Mouse (Mus musculus) heart, adult 2 months (tissue): ENCODE measurements around the gene Ap5b1. TPM values are rescaled to one million over a fixed set of nuclear protein-coding genes. Genes with fewer than 3 reads are reported as not detected.

Experiments used
- DNase-seq, 2 experiments: peaks; one replicate each; pipeline ENCODE4 v3.0.0; 2021
- H3K27ac ChIP-seq: fragments of 200-600 bp; 2 replicates; pipeline ENCODE4 v1.8.1; 2022
- H3K27me3 ChIP-seq: fragments of 200-500 bp; 2 replicates; pipeline ENCODE4 v1.6.1; 2012; ENCODE audit warnings: mild to moderate bottlenecking, low read length, inconsistent platforms, mixed read lengths; ENCODE audit not compliant: control insufficient read depth, insufficient read depth
- H3K36me3 ChIP-seq: fragments of 200-500 bp; 2 replicates; pipeline ENCODE4 v1.6.1; 2012; ENCODE audit warnings: low read length, inconsistent platforms; ENCODE audit not compliant: control insufficient read depth, insufficient read depth
- H3K4me1 ChIP-seq: fragments of 200-500 bp; 2 replicates; pipeline ENCODE4 v1.6.1; 2011; ENCODE audit warnings: low read length; ENCODE audit not compliant: control insufficient read depth, insufficient read depth
- H3K4me3 ChIP-seq: fragments of 200-600 bp; 2 replicates; pipeline ENCODE4 v1.8.1; 2022
- H3K79me2 ChIP-seq: fragments of 200-500 bp; replicated peaks from 2 replicates; pipeline ENCODE4 v1.6.1; 2012; ENCODE audit warnings: mild to moderate bottlenecking, inconsistent platforms, low read length, moderate library complexity, mixed read lengths; ENCODE audit not compliant: control insufficient read depth, insufficient read depth
- H3K9ac ChIP-seq: fragments of 200-500 bp; 2 replicates; pipeline ENCODE4 v1.6.1; 2012; ENCODE audit warnings: low read depth, mild to moderate bottlenecking, control low read depth, inconsistent platforms, low read length, mixed read lengths
- CTCF ChIP-seq: fragments of 200-600 bp; IDR thresholded peaks from 2 replicates; pipeline ENCODE4 v1.8.1; 2022; ENCODE audit warnings: antibody characterized with exemption, mild to moderate bottlenecking, moderate library complexity
- EP300 ChIP-seq: fragments of 200-500 bp; IDR thresholded peaks from 2 replicates; pipeline ENCODE4 v1.6.1; 2011; ENCODE audit warnings: low read depth, low read length, control low read depth; ENCODE audit not compliant: insufficient read depth
- POLR2A ChIP-seq: fragments of 200-500 bp; IDR thresholded peaks from 2 replicates; pipeline ENCODE4 v1.6.1; 2011; ENCODE audit warnings: mild to moderate bottlenecking, low read depth, low read length, control low read depth; ENCODE audit not compliant: insufficient read depth
- WGBS: fragments of 180-500 bp; shearing (Covaris S2); methylation state at CpG from one replicate; pipeline ENCODE4 v1.1.7; 2018; 5-methylcytosine and 5-hydroxymethylcytosine counted together
- intact Hi-C: fragments of 180-260 bp; cut with DNase I; formaldehyde crosslinking; loops from one replicate; pipeline ENCODE4 v1.15.1; 2025
- polyA plus RNA-seq: library from polyadenylated mRNA; depleted of rRNA; stranded (reverse); fragments of >200 nt; gene quantifications from 2 replicates; pipeline ENCODE4 v1.2.3, GENCODE M21; 2012
- total RNA-seq, 2 experiments: library from RNA; stranded (reverse); gene quantifications; 2 replicates each; pipeline ENCODE4 v1.2.3; 2021

Ap5b1 gene
- total and polyA plus RNA-seq, 3 experiments, result 3.0 to 3.3 (median 3.1) TPM

GRCm38 (mm10) chr19:5603664-5604063 lies 35.8 kb downstream of the Ap5b1 start:
- 87% methylated on average over 7 of the region's 7 CpGs for WGBS
- DNase-seq, result no peak
- H3K9ac ChIP-seq, result no peak overlapping the region
- peaks cover 5% of the 10 kb centered on the region for H3K4me1 ChIP-seq
- H3K36me3 ChIP-seq, result no peaks in the 10 kb centered on the region
- H3K79me2 ChIP-seq, result no peaks in the 10 kb centered on the region
- no peak for TF ChIP-seq EP300
- no peak for TF ChIP-seq POLR2A
- no peak for TF ChIP-seq CTCF
- intact Hi-C loops, result no loop called here
- no peak overlapping the region for H3K4me3 ChIP-seq
- H3K27me3 ChIP-seq, result no peaks in the 10 kb centered on the region
- H3K27ac ChIP-seq, result no peak overlapping the region

DNA sequence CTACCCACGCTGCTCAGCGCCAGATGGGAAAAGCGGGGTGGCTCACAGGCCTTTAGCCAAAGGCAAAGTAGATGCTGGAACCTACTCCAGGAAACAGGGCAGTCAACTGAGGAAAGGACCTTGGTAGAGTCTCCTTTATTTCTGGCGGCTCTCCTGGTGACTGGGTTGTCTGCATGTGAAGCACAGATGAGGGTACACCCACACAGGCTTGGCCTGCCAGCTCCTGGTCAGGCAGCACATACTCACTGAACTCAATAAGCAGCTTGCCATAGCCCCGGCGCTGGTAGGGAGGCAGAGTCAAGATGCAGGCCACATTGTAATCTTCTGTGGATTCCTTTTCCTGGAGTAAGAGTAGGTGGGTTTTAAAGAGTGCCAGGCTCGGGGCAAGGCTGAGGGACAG lies 37.3 kb downstream of the Ap5b1 start:
- no peak overlapping the region for H3K4me3 ChIP-seq
- DNase-seq, result no peak
- H3K27me3 ChIP-seq, result no peaks in the 10 kb centered on the region
- TF ChIP-seq EP300, result no peak
- TF ChIP-seq POLR2A, result no peak
- no peak for TF ChIP-seq CTCF
- no peak overlapping the region for H3K9ac ChIP-seq
- WGBS, result 88% methylated on average over 7 of the region's 7 CpGs
- H3K36me3 ChIP-seq, result no peaks in the 10 kb centered on the region
- H3K27ac ChIP-seq, result no peak overlapping the region
- intact Hi-C loops, result no loop called here
- H3K79me2 ChIP-seq, result no peaks in the 10 kb centered on the region
- H3K4me1 ChIP-seq, result peaks cover 7% of the 10 kb centered on the region

GRCm38 (mm10) chr19:5606196-5606595 lies 38.4 kb downstream of the Ap5b1 start:
- no peak overlapping the region for H3K9ac ChIP-seq
- no peaks in the 10 kb centered on the region for H3K27me3 ChIP-seq
- H3K4me3 ChIP-seq, result no peak overlapping the region
- no peak overlapping the region for H3K27ac ChIP-seq
- peaks cover 9% of the 10 kb centered on the region for H3K4me1 ChIP-seq
- H3K79me2 ChIP-seq, result no peaks in the 10 kb centered on the region
- no peak for DNase-seq
- intact Hi-C loops, result no loop called here
- WGBS, result 73% methylated on average over 8 of the region's 8 CpGs
- TF ChIP-seq CTCF, result 0 out of 2 replicates have a peak, but pooled peaks have one; percentile 8
- no peak for TF ChIP-seq POLR2A
- TF ChIP-seq EP300, result no peak
- no peaks in the 10 kb centered on the region for H3K36me3 ChIP-seq

DNA sequence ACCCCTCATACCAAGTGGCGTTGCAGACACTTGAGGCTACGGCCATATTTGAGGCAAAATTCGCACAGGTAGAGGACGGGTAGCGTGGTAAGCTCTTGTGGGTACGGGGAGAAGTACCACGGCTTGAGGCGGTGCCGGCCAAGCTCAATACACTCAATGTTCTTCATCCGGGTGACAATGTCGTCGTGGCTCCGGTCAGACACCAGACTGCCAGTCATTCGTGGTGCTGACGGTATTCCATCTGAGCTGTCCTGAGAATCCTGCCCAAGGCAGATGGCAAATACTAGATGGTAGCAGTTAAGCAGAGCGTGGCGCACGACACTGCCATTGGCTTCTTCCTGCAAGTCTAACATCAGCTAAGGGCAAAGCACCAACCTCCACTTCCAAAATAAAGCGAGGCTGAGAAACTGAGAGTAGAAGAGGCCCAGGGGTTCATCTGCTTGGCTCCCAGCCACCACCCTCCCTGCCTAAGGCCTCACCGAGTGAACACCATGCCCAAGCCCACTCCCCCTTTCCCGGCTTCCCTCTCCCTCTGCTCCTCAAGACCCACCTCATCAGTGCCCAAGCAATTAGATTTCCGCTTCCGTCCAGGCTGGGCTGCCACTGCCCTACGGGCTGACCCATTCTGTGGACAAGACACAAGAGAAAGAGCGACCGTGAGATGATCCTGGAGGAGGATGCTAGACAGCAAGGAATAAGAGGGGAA lies 40.0 kb downstream of the Ap5b1 start:
- Histone ChIP-seq H3K4me3 (no peak overlapping the region), H3K27ac (no peak overlapping the region), H3K9ac (no peak overlapping the region), H3K36me3 (no peaks in the 10 kb centered on the region), H3K27me3 (no peaks in the 10 kb centered on the region), H3K79me2 (no peaks in the 10 kb centered on the region), H3K4me1 (peaks cover 5% of the 10 kb centered on the region)
- TF ChIP-seq POLR2A (no peak), EP300 (no peak), CTCF (no peak)
- DNase-seq, result no peak
- WGBS, result 95% methylated on average over 26 of the region's 26 CpGs
- intact Hi-C loops, result loop anchor here (2.0 kb wide), 2 partner anchors 29 to 39 kb away; partner anchors contain the start of genes Ap5b1 and Rela

DNA sequence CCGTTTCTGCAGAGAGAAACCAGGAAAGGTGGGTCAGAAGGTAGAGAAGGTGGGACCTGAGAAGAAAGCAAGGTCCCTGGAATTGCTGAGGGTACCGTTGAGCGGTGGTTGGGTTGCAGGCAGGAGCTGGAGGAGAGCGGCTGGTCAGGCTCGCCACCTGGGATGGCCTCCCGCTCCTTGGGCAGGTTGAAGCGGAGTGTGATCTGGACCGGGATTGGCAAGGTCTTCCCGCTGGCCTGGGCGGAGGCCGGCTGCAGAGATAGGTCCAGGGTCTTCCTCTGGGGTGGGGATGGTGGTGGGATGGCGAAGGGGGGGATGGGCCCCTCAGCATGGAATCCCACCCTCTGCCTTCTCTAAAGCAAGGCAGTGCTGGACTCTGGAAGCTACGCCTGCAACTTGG lies 40.9 kb downstream of the Ap5b1 start:
- intact Hi-C loops, result loop anchor here (2.0 kb wide), 2 partner anchors 28 to 40 kb away; partner anchors contain the start of genes Ap5b1 and Rela
- Histone ChIP-seq H3K36me3 (no peaks in the 10 kb centered on the region), H3K9ac (no peak overlapping the region), H3K27me3 (no peaks in the 10 kb centered on the region), H3K4me1 (peaks cover 5% of the 10 kb centered on the region), H3K27ac (no peak overlapping the region), H3K79me2 (no peaks in the 10 kb centered on the region), H3K4me3 (no peak overlapping the region)
- no peak for DNase-seq
- TF ChIP-seq EP300 (no peak), CTCF (no peak), POLR2A (no peak)
- 95% methylated on average over 13 of the region's 13 CpGs for WGBS

- no peaks in the 10 kb centered on the region for H3K27me3 ChIP-seq
- peaks cover 5% of the 10 kb centered on the region for H3K4me1 ChIP-seq
- no peaks in the 10 kb centered on the region for H3K79me2 ChIP-seq
- no peaks in the 10 kb centered on the region for H3K36me3 ChIP-seq
- WGBS, result 44% methylated on average over 10 of the region's 10 CpGs
- intact Hi-C loops, result loop anchor here (2.0 kb wide), 2 partner anchors 28 to 40 kb away; partner anchors contain the start of genes Ap5b1 and Rela
- peak overlapping the region; percentile 84 for H3K9ac ChIP-seq
- H3K4me3 ChIP-seq, result peak overlapping the region; percentile 87
- DNase-seq, result no peak
- TF ChIP-seq EP300, result no peak
- TF ChIP-seq POLR2A, result no peak
- no peak for TF ChIP-seq CTCF
- H3K27ac ChIP-seq, result peak overlapping the region; percentile 98
These were observed 41.3 kb downstream of the Ap5b1 start for GRCm38 (mm10) chr19:5609171-5609546.
